Mouse (Mus musculus) cerebellum, adult 11 months (tissue): ENCODE results near the gene Bmi1.

Source experiments
- DNase-seq: peaks from one replicate; pipeline ENCODE4 v3.0.0; 2022

The Bmi1 gene

DNA sequence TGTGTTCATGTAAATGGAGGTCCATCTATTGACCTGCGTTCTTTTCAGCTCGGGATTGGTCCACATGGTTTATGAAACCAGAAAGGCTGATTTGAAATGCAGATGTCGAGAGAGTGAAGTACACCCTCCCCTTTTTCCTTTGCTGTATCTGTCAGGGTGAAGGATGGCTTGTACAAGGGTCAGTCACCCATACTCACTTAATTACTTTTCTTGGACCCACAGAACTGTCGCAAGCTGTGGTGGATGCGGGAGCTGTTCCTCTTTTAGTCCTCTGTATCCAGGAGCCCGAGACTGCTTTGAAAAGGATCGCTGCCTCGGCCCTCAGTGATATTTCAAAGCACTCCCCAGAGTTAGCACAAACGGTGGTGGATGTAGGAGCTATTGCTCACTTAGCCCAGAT is 54.9 kb downstream of the Bmi1 start:
- no peak for DNase-seq

DNA sequence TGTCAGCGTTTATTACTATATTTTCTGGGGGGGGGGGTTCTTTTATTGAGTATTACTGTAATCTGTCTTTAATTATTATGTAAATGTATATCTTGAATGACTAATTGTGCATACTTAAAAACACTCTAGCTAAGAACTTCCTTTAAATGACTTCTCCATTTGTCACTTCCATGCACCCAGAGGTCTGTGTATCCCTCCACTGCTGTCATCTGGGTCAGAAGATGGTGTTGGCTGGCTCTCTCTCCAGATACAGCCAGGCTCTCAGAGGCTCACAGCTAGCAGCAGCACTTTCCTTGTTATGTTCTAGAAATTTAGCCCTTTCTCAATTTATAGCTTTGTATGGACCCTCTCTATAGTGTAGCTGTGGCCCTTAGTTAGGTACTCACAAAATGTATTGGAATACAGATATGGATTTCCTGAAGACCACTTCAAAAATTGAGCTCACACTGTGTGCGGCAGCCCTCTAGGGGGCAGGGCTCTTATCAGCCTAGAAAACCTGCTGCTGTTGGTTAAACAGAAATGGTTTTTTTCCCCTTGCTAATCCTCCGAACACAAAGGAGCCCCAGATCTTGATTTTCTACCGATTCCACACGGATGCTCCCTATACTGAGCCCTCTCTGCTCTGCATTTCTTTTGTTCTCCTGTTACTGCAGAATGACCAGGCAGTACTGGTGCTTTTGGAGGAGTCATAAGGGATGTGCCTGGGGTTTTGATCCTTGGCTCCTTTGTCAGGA is 57.7 kb downstream of the Bmi1 start:
- DNase-seq = no peak
